27 mouse cellular contexts compared by ENCODE assay signal in genomic region chr13:83376097-83376797, GRCm38 (mm10).
A peak's percentile ranks its signal among the peaks of the same experiment; 100 is the strongest.
DNase-seq lines count a peak whose midpoint lies in the region; ATAC-seq lines count a peak whose summit lies in the region.
"Had no signal": no experiment of that assay in that cellular context is flagged by ENCODE, and none has a peak within 500 bp of the region (broad histone marks: within the 10 kb centered on the region; RNA-seq: fewer than 3 reads in every experiment).

No protein-coding gene starts in this region.

- DNase-seq in frontal cortex, postnatal 36 days (ENCODE audit: low spot score in 2 of 2) = peak; percentile 12 to 61
- DNase-seq in frontal cortex, postnatal 10 days (ENCODE audit: low spot score in 2 of 2) = no peak
- DNase-seq in left cerebral cortex, postnatal 25 days (ENCODE audit: low spot score in 2 of 2) = peak; percentile 21 to 76
- DNase-seq in left cerebral cortex, adult 18-20 months (ENCODE audit: low spot score in 2 of 2) = no peak
- DNase-seq in telencephalon, adult 2 months (ENCODE audit: low read depth, low spot score) = peak; percentile 60
- DNase-seq: adrenal gland, adult 8-10 months; cerebellum, adult 8-10 months; cerebellum, postnatal 36 days; embryo, embryonic 11 days; gastrocnemius, adult 2 months; heart, postnatal 4 days; kidney, adult 2 months; liver, embryonic 13.5 days; lung, adult 2 months; lung, postnatal 14 days; thymus, adult 18-20 months; thymus, postnatal 36 days had no signal

- 79% methylated on average over 8 of the region's 8 CpGs for WGBS in forebrain, embryonic 16.5 days
- 85% methylated on average over 8 of the region's 8 CpGs for WGBS in heart, embryonic 11.5 days (ENCODE audit: insufficient replicate concordance)

- no peak overlapping the region for H3K4me2 ChIP-seq in forebrain, embryonic 16.5 days (ENCODE audit: low read length)
- no peak overlapping the region for H3K4me2 ChIP-seq in heart, embryonic 11.5 days
- H3K4me2 ChIP-seq: embryonic facial prominence, embryonic 13.5 days; hindbrain, embryonic 14.5 days; liver, embryonic 13.5 days; midbrain, embryonic 12.5 days; neural tube, embryonic 15.5 days; stomach, embryonic 15.5 days had no signal

- H3K4me1 ChIP-seq in forebrain, embryonic 16.5 days (replicated peaks; ENCODE audit: control insufficient read depth, insufficient read depth, low read length) = no peaks in the 10 kb centered on the region
- H3K4me1 ChIP-seq in heart, embryonic 11.5 days (ENCODE audit: control insufficient read depth, insufficient read depth, low read length) = no peaks in the 10 kb centered on the region
- H3K4me1 ChIP-seq: embryonic facial prominence, embryonic 13.5 days; midbrain, embryonic 12.5 days; neural tube, embryonic 15.5 days; stomach, embryonic 15.5 days had no signal

- H3K9ac ChIP-seq in forebrain, embryonic 16.5 days (replicated peaks; ENCODE audit: low read depth, low read length) = no peak overlapping the region
- no peak overlapping the region for H3K9ac ChIP-seq in heart, embryonic 11.5 days (ENCODE audit: low read depth, low read length)
- H3K9ac ChIP-seq: embryonic facial prominence, embryonic 13.5 days; hindbrain, embryonic 14.5 days; liver, embryonic 13.5 days; midbrain, embryonic 12.5 days; neural tube, embryonic 15.5 days; stomach, embryonic 15.5 days had no signal

- H3K27ac ChIP-seq in forebrain, embryonic 16.5 days (ENCODE audit: low read length) = no peak overlapping the region
- H3K27ac ChIP-seq in heart, embryonic 11.5 days (ENCODE audit: low read depth, low read length) = no peak overlapping the region
- H3K27ac ChIP-seq: embryonic facial prominence, embryonic 13.5 days; gastrocnemius, adult 2 months; hindbrain, embryonic 14.5 days; kidney, postnatal 0 days; liver, embryonic 13.5 days; midbrain, embryonic 12.5 days; neural tube, embryonic 15.5 days; stomach, embryonic 15.5 days had no signal

- intact Hi-C loops in left cerebral cortex, postnatal 25 days (cut with DNase I) = no loop called here

- H3K36me3 ChIP-seq in forebrain, embryonic 16.5 days (ENCODE audit: control insufficient read depth, insufficient read depth) = no peaks in the 10 kb centered on the region
- no peaks in the 10 kb centered on the region for H3K36me3 ChIP-seq in heart, embryonic 11.5 days (ENCODE audit: control insufficient read depth, insufficient read depth, low read length)
- H3K36me3 ChIP-seq: embryonic facial prominence, embryonic 13.5 days; liver, embryonic 13.5 days; midbrain, embryonic 12.5 days; neural tube, embryonic 15.5 days; stomach, embryonic 15.5 days had no signal

- H3K27me3 ChIP-seq in forebrain, embryonic 16.5 days (replicated peaks; ENCODE audit: control insufficient read depth, insufficient read depth, low read length) = no peaks in the 10 kb centered on the region
- no peaks in the 10 kb centered on the region for H3K27me3 ChIP-seq in heart, embryonic 11.5 days (ENCODE audit: control insufficient read depth, insufficient read depth, low read length)
- H3K27me3 ChIP-seq: embryonic facial prominence, embryonic 13.5 days; liver, embryonic 13.5 days; midbrain, embryonic 12.5 days; neural tube, embryonic 15.5 days; stomach, embryonic 15.5 days had no signal

- no peaks in the 10 kb centered on the region for H3K9me3 ChIP-seq in forebrain, embryonic 16.5 days (ENCODE audit: control insufficient read depth, low read length)
- no peaks in the 10 kb centered on the region for H3K9me3 ChIP-seq in heart, embryonic 11.5 days (replicated peaks; ENCODE audit: control insufficient read depth, low read length)
- H3K9me3 ChIP-seq: embryonic facial prominence, embryonic 13.5 days; liver, embryonic 13.5 days; midbrain, embryonic 12.5 days; neural tube, embryonic 15.5 days; stomach, embryonic 15.5 days had no signal

- H3K4me3 ChIP-seq in forebrain, embryonic 16.5 days (replicated peaks; ENCODE audit: low read length) = no peak overlapping the region
- no peak overlapping the region for H3K4me3 ChIP-seq in heart, embryonic 11.5 days (ENCODE audit: low read depth, low read length)
- H3K4me3 ChIP-seq: embryonic facial prominence, embryonic 13.5 days; erythroblast, embryonic 14.5 days; gastrocnemius, adult 2 months; liver, embryonic 13.5 days; midbrain, embryonic 12.5 days; neural tube, embryonic 15.5 days; stomach, embryonic 15.5 days had no signal

- ATAC-seq in forebrain, embryonic 16.5 days = peak; percentile 20; the same call in 1 of the 2 replicates
- no peak for ATAC-seq in heart, embryonic 11.5 days (replicated peaks; ENCODE audit: insufficient number of reproducible peaks, low FRiP score, low TSS enrichment)
- ATAC-seq: activated CD4-positive, CD25-positive, alpha-beta regulatory T cell, adult 4 months had no signal

Comparison
In these comparisons a context has a peak if more than half of its experiments do, and no peak if none do; other contexts are left out.
1. DNase-seq: peak in frontal cortex, postnatal 36 days (2 of 2), left cerebral cortex, postnatal 25 days (2 of 2) and telencephalon, adult 2 months (single experiment); none in frontal cortex, postnatal 10 days (0 of 2) and left cerebral cortex, adult 18-20 months (0 of 2).